Mouse (Mus musculus): ENCODE data around the gene Gpr182.
"Not testable (repeated sequence)": the region's sequence is repeated elsewhere in the genome, so short reads cannot be mapped to it uniquely, and the experiment has no call there.

Gpr182 gene

DNA sequence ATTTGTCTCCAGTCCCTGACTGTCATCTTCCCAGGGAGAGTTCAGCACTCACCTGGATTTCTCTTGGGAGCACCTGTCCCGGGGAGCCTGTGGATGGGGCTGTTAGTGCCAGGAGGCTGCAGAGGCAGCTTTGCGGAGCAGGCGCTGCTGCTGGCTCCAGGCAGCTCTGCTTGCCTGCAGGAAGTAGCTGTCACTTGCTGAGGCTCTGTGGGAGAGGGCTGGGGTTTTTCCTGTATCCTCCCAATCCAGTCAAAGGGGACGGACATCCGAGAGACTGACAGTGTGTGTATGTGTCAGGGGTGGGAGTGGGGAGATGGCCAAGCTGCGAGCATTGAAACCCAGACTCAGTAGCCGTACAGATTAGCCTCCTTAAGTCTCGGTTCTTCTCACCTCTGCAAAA is at the start of gene Gpr182:
Gene Gpr182 (minus strand): TSS at position 185 of the 400 bp plus-strand sequence.
- H3K36me3 ChIP-seq (ENCODE audit: insufficient read depth, low read length): peaks cover 8% of the 10 kb centered on the region; the same call in 1 of the 2 replicates
- peak within 1 kb of the TSS; percentile 72 for H3K4me3 ChIP-seq (replicated peaks; ENCODE audit: low read length)
- peaks cover 19% of the 10 kb centered on the region for H3K27me3 ChIP-seq (ENCODE audit: insufficient read depth, low read length)
- H3K9me3 ChIP-seq (ENCODE audit: low read length): no peaks in the 10 kb centered on the region
- TF ChIP-seq CTCF (conservative IDR thresholded peaks at IDR 0.05; ENCODE audit: low read length) (no peak), NANOG (IDR thresholded peaks at IDR 0.05; ENCODE audit: borderline replicate concordance, low read length) (no peak), POU5F1 (IDR thresholded peaks at IDR 0.05; ENCODE audit: borderline replicate concordance, low read length) (no peak)
- peaks cover 58% of the 10 kb centered on the region for H3K4me1 ChIP-seq (replicated peaks; ENCODE audit: low read depth, low read length)

- no peak within 1 kb of the TSS for H3K4me3 ChIP-seq (replicated peaks; ENCODE audit: low read length)
- peaks cover 13% of the 10 kb centered on the region for H3K9me3 ChIP-seq (ENCODE audit: low read length)
- H3K27me3 ChIP-seq (ENCODE audit: insufficient read depth, low read length): no peaks in the 10 kb centered on the region
- H3K4me1 ChIP-seq (replicated peaks; ENCODE audit: low read depth, low read length): no peaks in the 10 kb centered on the region
- H3K36me3 ChIP-seq (ENCODE audit: insufficient read depth, low read length): no peaks in the 10 kb centered on the region
- TF ChIP-seq CTCF (conservative IDR thresholded peaks at IDR 0.05; ENCODE audit: low read length) (no peak), POU5F1 (IDR thresholded peaks at IDR 0.05; ENCODE audit: borderline replicate concordance, low read length) (no peak), NANOG (IDR thresholded peaks at IDR 0.05; ENCODE audit: borderline replicate concordance, low read length) (no peak)
These were observed 49.4 kb upstream of the Gpr182 start, which contains the start of gene Rdh16 for GRCm38 (mm10) chr10:127800891-127801290. Gene Rdh16 (plus strand): TSS chr10:127801152.

DNA sequence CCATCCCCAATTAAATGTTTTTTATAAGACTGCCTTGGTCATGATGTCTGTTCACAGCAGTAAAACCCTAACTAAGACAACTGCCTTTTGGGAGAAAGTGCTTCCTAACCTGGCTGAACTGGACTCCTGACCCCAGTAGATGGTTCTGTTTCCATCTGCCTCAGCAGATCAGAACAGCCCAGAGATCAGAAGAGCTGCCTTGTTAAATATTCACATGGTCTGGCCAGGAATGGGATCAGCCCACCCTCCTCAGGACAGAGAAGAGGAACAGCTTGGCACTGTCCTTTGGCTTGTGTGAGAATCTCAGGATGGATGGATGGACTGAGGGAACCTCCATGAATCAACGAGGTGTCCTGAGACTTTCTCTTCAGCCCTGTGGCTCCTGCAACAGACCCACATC is 47.8 kb upstream of the Gpr182 start:
- H3K36me3 ChIP-seq (ENCODE audit: insufficient read depth, low read length): no peaks in the 10 kb centered on the region
- H3K4me1 ChIP-seq (replicated peaks; ENCODE audit: low read depth, low read length): no peaks in the 10 kb centered on the region
- no peaks in the 10 kb centered on the region for H3K27me3 ChIP-seq (ENCODE audit: insufficient read depth, low read length)
- H3K9me3 ChIP-seq (ENCODE audit: low read length): peaks cover 22% of the 10 kb centered on the region
- TF ChIP-seq POU5F1 (IDR thresholded peaks at IDR 0.05; ENCODE audit: borderline replicate concordance, low read length) (no peak), NANOG (IDR thresholded peaks at IDR 0.05; ENCODE audit: borderline replicate concordance, low read length) (no peak), CTCF (conservative IDR thresholded peaks at IDR 0.05; ENCODE audit: low read length) (no peak)
- H3K4me3 ChIP-seq (replicated peaks; ENCODE audit: low read length): no peak overlapping the region

DNA sequence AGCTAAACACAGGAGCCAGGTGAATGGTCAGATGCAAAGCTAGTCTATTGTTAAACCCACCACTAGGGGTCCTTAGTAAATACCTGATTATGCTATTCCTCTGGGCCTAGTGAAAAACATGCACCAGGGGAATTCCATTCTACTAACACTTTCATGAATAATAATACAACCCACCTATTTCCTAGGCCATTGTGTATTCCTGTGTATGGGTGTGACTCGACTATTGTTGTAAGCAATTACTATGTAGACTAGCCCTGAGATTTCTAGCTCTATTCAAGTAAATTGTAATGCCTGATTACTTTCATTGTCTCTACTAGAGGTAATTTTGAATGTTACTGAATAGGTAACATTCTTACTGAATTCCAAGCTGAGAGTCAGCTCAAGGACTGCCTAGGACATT is 33.9 kb upstream of the Gpr182 start:
- not testable (repeated sequence) for H3K4me3 ChIP-seq (replicated peaks; ENCODE audit: low read length); H3K36me3 ChIP-seq (ENCODE audit: insufficient read depth, low read length); H3K27me3 ChIP-seq (ENCODE audit: insufficient read depth, low read length); H3K4me1 ChIP-seq (replicated peaks; ENCODE audit: low read depth, low read length)
- peaks cover 77% of the 10 kb centered on the region for H3K9me3 ChIP-seq (ENCODE audit: low read length)

DNA sequence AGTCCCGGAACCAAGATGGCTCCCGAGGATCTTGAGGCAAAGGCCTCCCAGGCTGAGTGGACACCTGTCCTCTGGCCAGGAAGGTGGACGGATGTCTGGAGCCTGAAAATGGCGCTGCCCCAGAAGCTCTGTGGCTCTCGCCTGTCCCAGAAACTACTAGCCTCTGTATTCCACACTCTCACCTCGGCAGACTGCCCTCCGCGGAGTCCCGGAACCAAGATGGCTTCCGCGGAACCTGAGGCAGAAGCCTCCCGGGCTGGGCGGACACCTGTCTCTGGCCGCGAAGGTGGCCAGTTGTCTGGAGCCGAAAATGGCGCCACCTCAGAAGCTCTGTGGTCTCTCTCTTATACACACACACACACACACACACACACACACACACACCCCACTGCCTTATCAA is 30.8 kb upstream of the Gpr182 start:
- H3K27me3 ChIP-seq (ENCODE audit: insufficient read depth, low read length); H3K36me3 ChIP-seq (ENCODE audit: insufficient read depth, low read length); H3K4me3 ChIP-seq (replicated peaks; ENCODE audit: low read length); H3K4me1 ChIP-seq (replicated peaks; ENCODE audit: low read depth, low read length): not testable (repeated sequence)
- peaks cover 54% of the 10 kb centered on the region for H3K9me3 ChIP-seq (ENCODE audit: low read length)

GRCm38 (mm10) chr10:127776011-127776410 is 24.5 kb upstream of the Gpr182 start, which contains the start of gene Rdh9:
Gene Rdh9 (plus strand): TSS chr10:127776386.
- Histone ChIP-seq H3K36me3 (ENCODE audit: insufficient read depth, low read length) (no peaks in the 10 kb centered on the region), H3K4me1 (replicated peaks; ENCODE audit: low read depth, low read length) (no peaks in the 10 kb centered on the region), H3K4me3 (replicated peaks; ENCODE audit: low read length) (no peak within 1 kb of the TSS), H3K27me3 (ENCODE audit: insufficient read depth, low read length) (no peaks in the 10 kb centered on the region), H3K9me3 (ENCODE audit: low read length) (no peaks in the 10 kb centered on the region)
- no peak for TF ChIP-seq POU5F1 (IDR thresholded peaks at IDR 0.05; ENCODE audit: borderline replicate concordance, low read length)
- no peak for TF ChIP-seq NANOG (IDR thresholded peaks at IDR 0.05; ENCODE audit: borderline replicate concordance, low read length)
- TF ChIP-seq CTCF (conservative IDR thresholded peaks at IDR 0.05; ENCODE audit: low read length): no peak

DNA sequence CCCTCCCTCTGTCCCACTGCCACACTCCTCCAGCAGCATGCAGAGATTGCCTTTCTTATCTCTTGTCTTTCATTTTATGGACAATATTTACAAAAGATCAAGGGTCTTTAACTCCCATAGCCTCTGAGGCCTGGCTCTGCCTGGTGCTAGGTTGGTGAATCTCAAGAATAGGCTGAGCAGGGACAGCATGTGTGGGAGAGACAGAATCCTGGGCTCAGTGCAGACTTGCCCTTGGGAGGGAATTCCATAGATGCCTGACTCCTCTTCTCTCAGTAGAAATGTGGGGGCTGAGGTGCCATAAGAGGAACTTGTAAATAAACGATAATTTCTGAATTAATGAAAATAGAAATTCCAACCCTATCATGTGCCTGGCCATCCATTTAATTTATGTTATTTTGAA is 15.0 kb upstream of the Gpr182 start:
- no peaks in the 10 kb centered on the region for H3K4me1 ChIP-seq (replicated peaks; ENCODE audit: low read depth, low read length)
- peaks cover 10% of the 10 kb centered on the region; the same call in 1 of the 2 replicates for H3K9me3 ChIP-seq (ENCODE audit: low read length)
- TF ChIP-seq CTCF (conservative IDR thresholded peaks at IDR 0.05; ENCODE audit: low read length) (no peak), POU5F1 (IDR thresholded peaks at IDR 0.05; ENCODE audit: borderline replicate concordance, low read length) (no peak), NANOG (IDR thresholded peaks at IDR 0.05; ENCODE audit: borderline replicate concordance, low read length) (no peak)
- H3K4me3 ChIP-seq (replicated peaks; ENCODE audit: low read length): no peak overlapping the region
- H3K36me3 ChIP-seq (ENCODE audit: insufficient read depth, low read length): no peaks in the 10 kb centered on the region
- H3K27me3 ChIP-seq (ENCODE audit: insufficient read depth, low read length): peaks cover 4% of the 10 kb centered on the region; the same call in 1 of the 2 replicates

DNA sequence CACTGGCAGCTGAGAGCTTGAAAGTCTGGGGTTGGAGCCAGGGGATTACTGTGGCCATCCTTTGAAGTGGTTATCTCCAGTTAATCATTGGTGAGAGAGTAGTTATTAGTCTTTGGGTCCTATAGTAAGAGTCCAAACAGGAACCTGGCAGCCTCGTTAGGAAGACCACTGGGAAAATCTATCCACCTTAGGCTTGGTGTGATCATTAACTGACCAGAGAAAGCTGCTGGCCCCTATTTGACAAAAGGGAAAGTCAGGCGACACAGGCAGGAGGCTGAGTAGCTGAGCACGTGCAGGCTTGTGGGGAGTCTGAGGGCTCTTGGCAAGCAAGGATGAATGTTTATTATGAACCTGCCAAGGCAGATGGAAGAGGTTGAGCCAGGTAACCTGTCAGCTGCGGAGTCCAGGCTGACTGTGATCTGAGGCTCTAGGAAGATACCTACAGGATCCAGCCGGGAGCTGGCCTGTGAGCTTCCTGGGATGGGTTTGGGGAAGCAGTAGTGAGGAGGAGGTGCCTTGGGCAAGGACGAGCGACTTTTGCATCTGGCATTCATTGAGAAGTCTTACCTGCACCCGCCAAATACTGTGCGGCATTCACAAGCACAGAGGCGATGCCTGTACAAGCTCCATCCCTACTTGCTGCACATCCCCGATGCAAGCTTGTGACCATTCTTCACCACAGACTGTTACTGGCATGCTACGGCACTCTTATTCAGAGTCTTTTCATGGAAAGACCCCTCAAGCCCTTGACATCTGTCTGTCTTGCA is 12.6 kb upstream of the Gpr182 start:
- TF ChIP-seq POU5F1 (IDR thresholded peaks at IDR 0.05; ENCODE audit: borderline replicate concordance, low read length): no peak
- no peak for TF ChIP-seq CTCF (conservative IDR thresholded peaks at IDR 0.05; ENCODE audit: low read length)
- no peak for TF ChIP-seq NANOG (IDR thresholded peaks at IDR 0.05; ENCODE audit: borderline replicate concordance, low read length)
- Histone ChIP-seq H3K27me3 (ENCODE audit: insufficient read depth, low read length) (peaks cover 4% of the 10 kb centered on the region; the same call in 1 of the 2 replicates), H3K4me1 (replicated peaks; ENCODE audit: low read depth, low read length) (no peaks in the 10 kb centered on the region), H3K9me3 (ENCODE audit: low read length) (0 out of 2 replicates have a peak, but pooled peaks cover 3% of the 10 kb centered on the region), H3K36me3 (ENCODE audit: insufficient read depth, low read length) (no peaks in the 10 kb centered on the region), H3K4me3 (replicated peaks; ENCODE audit: low read length) (no peak overlapping the region)

DNA sequence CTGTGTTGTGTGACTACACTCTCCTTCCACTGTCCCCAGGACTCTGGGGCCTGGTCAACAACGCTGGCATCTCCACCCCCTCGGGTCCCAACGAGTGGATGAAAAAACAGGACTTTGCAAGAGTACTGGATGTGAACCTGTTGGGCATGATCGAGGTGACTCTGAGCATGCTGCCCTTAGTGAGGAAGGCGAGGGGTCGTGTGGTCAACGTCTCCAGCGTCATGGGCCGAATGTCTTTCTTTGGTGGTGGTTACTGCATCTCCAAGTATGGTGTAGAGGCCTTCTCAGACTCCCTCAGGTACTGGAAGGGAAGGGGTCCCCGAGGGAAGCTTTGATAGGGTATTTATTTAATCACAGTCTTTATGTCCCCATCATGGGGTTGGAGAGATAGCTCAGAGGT is 11.4 kb upstream of the Gpr182 start:
- H3K9me3 ChIP-seq (ENCODE audit: low read length); H3K36me3 ChIP-seq (ENCODE audit: insufficient read depth, low read length); H3K4me3 ChIP-seq (replicated peaks; ENCODE audit: low read length): not testable (repeated sequence)

More for the DNA sequence above, 11.4 kb upstream of the Gpr182 start:
- H3K27me3 ChIP-seq (ENCODE audit: insufficient read depth, low read length); H3K4me1 ChIP-seq (replicated peaks; ENCODE audit: low read depth, low read length): not testable (repeated sequence)

All from E14TG2a.4 (cell line).